Comparison of ENCODE assay signal across 8 mouse cellular contexts in genomic region chr2:79634528-79635400, GRCm38 (mm10). TPM values are rescaled to one million over a fixed set of nuclear protein-coding genes. Genes with fewer than 3 reads are reported as not detected.
DNase-seq lines count a peak whose midpoint lies in the region; ATAC-seq and TF ChIP-seq lines count a peak whose summit lies in the region.

Gene Itprid2, plus strand, starts transcription at chr2:79635352.

- intact Hi-C loops in heart, postnatal 25 days (cut with DNase I): loop anchor here (2.0 kb wide), 1 partner anchor 64 kb away; no protein-coding TSS in a partner anchor

- H3K9ac ChIP-seq in ES-E14 (ENCODE audit: insufficient read depth, low read depth, low read length, poor library complexity, severe bottlenecking): peak within 1 kb of the TSS; percentile 78
- peak within 1 kb of the TSS; percentile 63 for H3K9ac ChIP-seq in forebrain, embryonic 15.5 days (replicated peaks)

- H3K4me2 ChIP-seq in forebrain, embryonic 15.5 days (replicated peaks): peak within 1 kb of the TSS; percentile 83

- no peaks in the 10 kb centered on the region for H3K9me3 ChIP-seq in ES-E14 (ENCODE audit: control insufficient read depth, insufficient read depth, low read depth, low read length)
- no peaks in the 10 kb centered on the region for H3K9me3 ChIP-seq in forebrain, embryonic 15.5 days

- peak within 1 kb of the TSS; percentile 73 to 75 for H3K4me3 ChIP-seq in ES-E14 (ENCODE audit: insufficient read depth in 1 of 2, low read depth in 1 of 2, low read length in 2 of 2, poor library complexity in 1 of 2, severe bottlenecking in 1 of 2)
- H3K4me3 ChIP-seq in forebrain, embryonic 15.5 days: peak within 1 kb of the TSS; percentile 83
- peak within 1 kb of the TSS; percentile 72 for H3K4me3 ChIP-seq in lung, adult 2 months (replicated peaks; ENCODE audit: extremely low read depth, low read depth, low read length)

- TF ChIP-seq POLR2A in lung, adult 2 months (IDR thresholded peaks at IDR 0.05; ENCODE audit: borderline replicate concordance, extremely low read depth, low read depth, low read length): peak; percentile 58; the same call in 1 of the 2 replicates

- TF ChIP-seq CTCF in lung, adult 2 months (IDR thresholded peaks at IDR 0.05; ENCODE audit: insufficient read depth, low read length): no peak

- peak; percentile 98 for ATAC-seq in forebrain, embryonic 15.5 days (replicated peaks)
- ATAC-seq in neutrophil, adult 5-6 weeks (ENCODE audit: extremely low read depth, insufficient number of reproducible peaks, low FRiP score, poor library complexity, severe bottlenecking): peak; percentile 96

- in situ Hi-C loops in ES-E14 (cut with MboI; ENCODE audit: low sequenced_read_pairs in 2 of 2, unreplicated experiment in 2 of 2): no loop called here

- no peaks in the 10 kb centered on the region for H3K27me3 ChIP-seq in forebrain, embryonic 15.5 days

- H3K4me1 ChIP-seq in ES-E14 (ENCODE audit: control insufficient read depth in 2 of 2, insufficient read depth in 2 of 2, low read length in 2 of 2, poor library complexity in 1 of 2): no peaks in the 10 kb centered on the region
- H3K4me1 ChIP-seq in forebrain, embryonic 15.5 days: peaks cover 11% of the 10 kb centered on the region; the same call in 1 of the 2 replicates
- peaks cover 3% of the 10 kb centered on the region; the same call in 1 of the 2 replicates for H3K4me1 ChIP-seq in lung, adult 2 months (ENCODE audit: control insufficient read depth, insufficient read depth, low read length)

- DNase-seq in ES-E14 (ENCODE audit: low read depth, low spot score): peak; percentile 91
- peak; percentile 97 for DNase-seq in cerebellum, adult 11-12 months
- DNase-seq in heart, postnatal 25 days (ENCODE audit: low spot score): peak; percentile 94
- DNase-seq in layer of hippocampus, adult 18-20 months (ENCODE audit: low spot score in 2 of 2): peak; percentile 94 to 96
- peak; percentile 97 for DNase-seq in lung, adult 2 months
- DNase-seq in thymus, adult 18-20 months: peak; percentile 94 to 95

- H3K36me3 ChIP-seq in ES-E14 (ENCODE audit: control insufficient read depth, insufficient read depth, low read length, poor library complexity, severe bottlenecking): no peaks in the 10 kb centered on the region
- no peaks in the 10 kb centered on the region for H3K36me3 ChIP-seq in forebrain, embryonic 15.5 days

- WGBS in forebrain, embryonic 15.5 days: 5% methylated on average over 27 of the region's 46 CpGs
- WGBS in lung, adult 2 months: 3% methylated on average over 43 of the region's 46 CpGs

- no peak within 1 kb of the TSS for H3K27ac ChIP-seq in ES-E14 (ENCODE audit: insufficient read depth, low read depth, low read length, poor library complexity, severe bottlenecking)
- H3K27ac ChIP-seq in forebrain, embryonic 15.5 days (replicated peaks): peak within 1 kb of the TSS; percentile 39

TF ChIP-seq in ES-E14, 5 proteins besides CTCF, POLR2A, EP300 and RAD21:
- TF ChIP-seq MAFK (IDR thresholded peaks at IDR 0.05; ENCODE audit: insufficient read depth, low read depth, low read length): no peak
- TF ChIP-seq ZNF384 (IDR thresholded peaks at IDR 0.05; ENCODE audit: low read depth, low read length): 0 out of 2 replicates have a peak, but pooled peaks have one; percentile 21

RNA-seq across cellular contexts. Expression of gene Itprid2, which starts in this region (rescaled TPM):
- total RNA-seq in ES-E14 (2012; rRNA removed): 12.1 and 14.6 TPM in 2 replicates
- 4.5 and 4.7 TPM in 2 replicates for polyA plus RNA-seq in forebrain, embryonic 15.5 days (2015; fragmentation: Nextera tagmentation; extraction: Ambion mirVana)
- total RNA-seq in heart, postnatal 25 days (2021): 10 to 100 TPM; 20.9 to 25.4 TPM
- total RNA-seq in layer of hippocampus, adult 18-20 months (2021): 10 to 100 TPM; 41.9 to 44.6 TPM
- polyA plus RNA-seq in lung, adult 2 months (2012; rRNA removed): 6.5 and 11.5 TPM in 2 replicates
- total RNA-seq in neutrophil, adult 5-6 weeks (2017): 35.9 and 36.2 TPM in 2 replicates
